Mouse (Mus musculus): ENCODE results near the gene Nrxn1. TPM values are rescaled to one million over a fixed set of nuclear protein-coding genes. Genes with fewer than 3 reads are reported as not detected.
"Not testable (repeated sequence)": the region's sequence is repeated elsewhere in the genome, so short reads cannot be mapped to it uniquely, and the experiment has no call there.

Gene Nrxn1
- polyA plus RNA-seq, 1 experiment from 2014 or later = 1.9 TPM

DNA sequence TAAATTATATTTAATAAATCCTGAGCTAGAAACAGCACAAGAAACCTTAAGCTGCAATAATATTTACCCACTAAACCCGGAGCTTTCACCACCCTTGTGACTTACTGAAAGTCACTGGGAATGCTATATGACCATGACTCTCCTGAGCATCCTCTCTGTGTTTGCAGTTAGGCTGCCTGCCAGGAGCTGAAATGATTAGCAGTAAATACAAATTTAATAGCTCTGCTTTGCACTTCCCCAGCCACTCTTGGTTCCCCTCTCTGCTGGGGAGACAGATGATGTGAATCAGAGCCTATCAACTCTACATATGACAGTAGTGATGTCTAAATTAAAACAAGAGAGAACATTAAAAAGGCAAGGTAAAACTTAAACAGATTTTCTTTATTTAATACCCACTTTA, 840.7 kb downstream of the Nrxn1 start:
- ATAC-seq (ENCODE audit: low FRiP score, low TSS enrichment) = no peak
- TF ChIP-seq EP300 (optimal IDR thresholded peaks at IDR 0.05) = no peak
- Histone ChIP-seq H3K4me2 (replicated peaks; ENCODE audit: low read depth) (no peak overlapping the region), H3K9me3 (ENCODE audit: control insufficient read depth, low read length) (no peaks in the 10 kb centered on the region), H3K36me3 (ENCODE audit: control insufficient read depth, insufficient read depth, low read length) (no peaks in the 10 kb centered on the region), H3K4me3 (ENCODE audit: low read depth, low read length) (no peak overlapping the region), H3K27ac (replicated peaks) (no peak overlapping the region), H3K9ac (ENCODE audit: low read length) (no peak overlapping the region), H3K27me3 (ENCODE audit: control insufficient read depth, insufficient read depth, low read length) (no peaks in the 10 kb centered on the region), H3K4me1 (replicated peaks; ENCODE audit: control insufficient read depth, insufficient read depth) (no peaks in the 10 kb centered on the region)
- no peak for DNase-seq (ENCODE audit: low spot score)
- WGBS = 50% methylated on average over 1 of the region's 1 CpGs

DNA sequence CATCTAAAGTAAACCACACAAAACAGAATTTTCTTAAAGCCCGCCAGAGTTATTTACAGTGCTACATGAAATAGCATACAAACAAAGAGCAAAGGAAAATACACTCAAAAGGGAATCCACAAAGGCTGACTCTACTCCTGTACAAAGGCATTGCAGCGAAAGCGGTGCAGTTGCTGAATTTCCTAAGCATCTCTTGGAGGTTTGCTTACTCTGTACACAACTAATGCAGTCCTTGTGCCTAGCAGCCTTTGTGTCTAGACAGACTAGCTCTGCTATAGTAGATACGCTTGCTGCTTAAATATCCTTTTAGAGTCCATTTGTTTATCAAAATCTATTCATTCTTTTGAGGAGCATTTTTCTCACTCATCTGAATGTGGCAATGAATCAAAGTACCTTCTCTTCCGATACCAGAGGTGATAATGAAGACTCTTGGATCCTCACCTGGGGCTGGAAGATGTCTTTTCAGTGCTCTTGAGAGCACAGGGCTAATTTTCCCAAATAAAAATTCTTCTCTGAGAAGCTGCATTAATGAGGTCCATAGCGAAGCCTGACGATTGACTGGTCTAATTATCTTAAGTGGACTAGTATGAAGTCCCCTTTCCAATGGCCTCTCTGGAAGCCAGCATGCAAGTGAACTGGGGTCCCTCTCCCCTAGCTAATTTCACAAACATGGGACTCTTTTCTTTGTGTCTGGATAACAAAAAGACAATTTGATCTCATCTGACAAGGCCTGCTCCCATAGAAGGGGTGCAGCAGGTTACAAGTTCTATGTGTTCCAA, 845.6 kb downstream of the Nrxn1 start:
- Histone ChIP-seq H3K4me3 (ENCODE audit: low read depth, low read length) (no peak overlapping the region), H3K27ac (replicated peaks) (no peak overlapping the region)
- 85% methylated on average over 7 of the region's 7 CpGs for WGBS

DNA sequence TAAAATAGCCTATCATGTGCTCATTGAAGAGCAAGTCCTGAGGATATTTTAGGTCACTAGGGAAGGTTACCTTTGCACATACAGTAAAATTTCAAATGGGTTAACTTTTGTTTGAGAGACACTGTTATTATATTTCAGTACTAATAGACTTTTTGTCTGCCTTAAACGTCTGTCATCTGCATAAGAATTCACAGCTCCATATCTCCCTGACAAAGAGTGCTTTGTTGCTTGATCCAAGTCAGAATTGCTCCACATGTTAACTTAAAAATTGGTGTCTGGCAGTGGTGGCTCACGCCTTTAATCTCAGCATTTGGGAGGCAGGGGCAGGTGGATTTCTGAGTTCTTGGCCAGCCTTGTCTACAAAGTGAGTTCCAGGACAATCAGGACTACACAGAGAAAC, 848.5 kb downstream of the Nrxn1 start:
- Histone ChIP-seq H3K36me3 (ENCODE audit: control insufficient read depth, insufficient read depth, low read length) (no peaks in the 10 kb centered on the region), H3K9ac (ENCODE audit: low read length) (no peak overlapping the region), H3K4me2 (replicated peaks; ENCODE audit: low read depth) (no peak overlapping the region), H3K9me3 (ENCODE audit: control insufficient read depth, low read length) (no peaks in the 10 kb centered on the region), H3K27me3 (ENCODE audit: control insufficient read depth, insufficient read depth, low read length) (no peaks in the 10 kb centered on the region), H3K4me3 (ENCODE audit: low read depth, low read length) (no peak overlapping the region), H3K27ac (replicated peaks) (no peak overlapping the region), H3K4me1 (replicated peaks; ENCODE audit: control insufficient read depth, insufficient read depth) (no peaks in the 10 kb centered on the region)
- TF ChIP-seq CTCF (IDR thresholded peaks at IDR 0.05; ENCODE audit: low read depth) = no peak
- no peak for TF ChIP-seq EP300 (optimal IDR thresholded peaks at IDR 0.05)
- no peak for ATAC-seq (ENCODE audit: low FRiP score, low TSS enrichment)
- WGBS = 58% methylated on average over 2 of the region's 2 CpGs
- DNase-seq (ENCODE audit: low spot score) = no peak

More for the DNA sequence above, 845.6 kb downstream of the Nrxn1 start:
- Histone ChIP-seq H3K4me2 (replicated peaks; ENCODE audit: low read depth) (no peak overlapping the region), H3K4me1 (replicated peaks; ENCODE audit: control insufficient read depth, insufficient read depth) (no peaks in the 10 kb centered on the region), H3K9me3 (ENCODE audit: control insufficient read depth, low read length) (no peaks in the 10 kb centered on the region), H3K36me3 (ENCODE audit: control insufficient read depth, insufficient read depth, low read length) (no peaks in the 10 kb centered on the region), H3K9ac (ENCODE audit: low read length) (no peak overlapping the region), H3K27me3 (ENCODE audit: control insufficient read depth, insufficient read depth, low read length) (no peaks in the 10 kb centered on the region)
- ATAC-seq (ENCODE audit: low FRiP score, low TSS enrichment) (no peak), DNase-seq (ENCODE audit: low spot score) (no peak)
- TF ChIP-seq CTCF (IDR thresholded peaks at IDR 0.05; ENCODE audit: low read depth) (no peak), EP300 (optimal IDR thresholded peaks at IDR 0.05) (no peak)

DNA sequence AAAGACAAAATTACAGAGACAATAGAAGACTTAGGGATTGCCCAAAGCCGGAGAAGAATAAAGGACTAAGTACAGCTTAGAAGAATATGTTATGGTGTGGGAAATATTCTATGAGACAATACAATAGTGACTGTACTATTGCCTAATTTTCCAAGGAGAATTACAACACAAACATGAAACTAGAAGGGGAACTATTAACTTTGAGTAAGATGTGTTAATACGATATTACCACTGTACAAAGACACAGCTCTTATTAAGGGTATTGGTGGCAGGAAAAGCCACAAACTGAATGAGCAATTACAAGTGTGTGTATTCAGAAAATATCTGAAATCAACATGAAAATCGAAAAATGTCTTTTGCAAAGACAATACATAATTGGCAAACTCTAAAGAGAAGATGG, 853.9 kb downstream of the Nrxn1 start:
- ATAC-seq (ENCODE audit: low FRiP score, low TSS enrichment) (no peak), DNase-seq (ENCODE audit: low spot score) (no peak)
- Histone ChIP-seq H3K27ac (replicated peaks) (no peak overlapping the region), H3K9ac (ENCODE audit: low read length) (no peak overlapping the region), H3K4me3 (ENCODE audit: low read depth, low read length) (no peak overlapping the region), H3K9me3 (ENCODE audit: control insufficient read depth, low read length) (no peaks in the 10 kb centered on the region), H3K4me2 (replicated peaks; ENCODE audit: low read depth) (no peak overlapping the region), H3K27me3 (ENCODE audit: control insufficient read depth, insufficient read depth, low read length) (no peaks in the 10 kb centered on the region), H3K36me3 (ENCODE audit: control insufficient read depth, insufficient read depth, low read length) (no peaks in the 10 kb centered on the region), H3K4me1 (replicated peaks; ENCODE audit: control insufficient read depth, insufficient read depth) (no peaks in the 10 kb centered on the region)
- TF ChIP-seq EP300 (optimal IDR thresholded peaks at IDR 0.05) (no peak), CTCF (IDR thresholded peaks at IDR 0.05; ENCODE audit: low read depth) (no peak)
- WGBS = 86% methylated on average over 3 of the region's 3 CpGs

DNA sequence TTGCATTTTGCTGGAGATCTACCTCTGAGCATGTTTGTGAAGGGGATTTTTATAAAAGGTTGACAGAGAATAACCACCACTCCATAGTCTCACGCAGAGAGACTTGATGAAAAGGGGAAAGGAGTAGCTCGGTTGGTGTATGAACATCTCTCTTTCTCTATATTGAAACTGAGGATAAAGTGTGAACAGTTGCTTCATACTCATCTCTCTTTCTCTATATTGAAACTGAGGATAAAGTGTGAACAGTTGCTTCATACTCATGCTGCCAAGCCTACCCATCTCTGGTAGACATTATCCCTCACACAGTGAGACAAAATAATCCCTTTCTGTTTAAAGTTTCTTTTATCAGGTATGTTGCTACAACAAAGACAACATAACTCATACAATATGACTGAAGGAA, 854.4 kb downstream of the Nrxn1 start:
- WGBS = 90% methylated on average over 2 of the region's 2 CpGs
- TF ChIP-seq CTCF (IDR thresholded peaks at IDR 0.05; ENCODE audit: low read depth) = no peak
- TF ChIP-seq EP300 (optimal IDR thresholded peaks at IDR 0.05) = no peak

DNA sequence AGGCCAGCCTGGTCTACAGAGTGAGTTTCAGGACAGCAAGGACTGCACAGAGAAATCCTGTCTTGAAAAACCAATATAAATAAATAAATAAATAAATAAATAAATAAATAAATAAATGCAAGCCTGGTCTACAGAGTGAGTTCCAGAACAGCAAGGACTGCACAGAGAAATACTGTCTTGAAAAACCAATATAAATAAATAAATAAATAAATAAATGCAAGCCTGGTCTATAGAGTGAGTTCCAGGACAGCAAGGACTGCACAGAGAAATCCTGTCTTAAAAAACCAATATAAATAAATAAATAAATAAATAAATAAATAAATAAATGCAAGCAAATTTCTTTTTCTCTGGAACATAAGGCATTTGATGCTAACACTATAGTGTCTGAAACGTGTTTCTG, 857.2 kb downstream of the Nrxn1 start:
- not testable (repeated sequence) for H3K9me3 ChIP-seq (ENCODE audit: control insufficient read depth, low read length); H3K27ac ChIP-seq (replicated peaks); ATAC-seq (ENCODE audit: low FRiP score, low TSS enrichment); DNase-seq (ENCODE audit: low spot score); H3K4me1 ChIP-seq (replicated peaks; ENCODE audit: control insufficient read depth, insufficient read depth); H3K9ac ChIP-seq (ENCODE audit: low read length); H3K4me3 ChIP-seq (ENCODE audit: low read depth, low read length); H3K27me3 ChIP-seq (ENCODE audit: control insufficient read depth, insufficient read depth, low read length); H3K4me2 ChIP-seq (replicated peaks; ENCODE audit: low read depth); H3K36me3 ChIP-seq (ENCODE audit: control insufficient read depth, insufficient read depth, low read length)
- 83% methylated on average over 1 of the region's 1 CpGs for WGBS

More for the DNA sequence above, 854.4 kb downstream of the Nrxn1 start:
- DNase-seq (ENCODE audit: low spot score) (no peak), ATAC-seq (ENCODE audit: low FRiP score, low TSS enrichment) (no peak)
- H3K27ac ChIP-seq (replicated peaks) = no peak overlapping the region
- H3K4me1 ChIP-seq (replicated peaks; ENCODE audit: control insufficient read depth, insufficient read depth) = no peaks in the 10 kb centered on the region
- no peak overlapping the region for H3K9ac ChIP-seq (ENCODE audit: low read length)
- H3K36me3 ChIP-seq (ENCODE audit: control insufficient read depth, insufficient read depth, low read length) = no peaks in the 10 kb centered on the region
- H3K4me2 ChIP-seq (replicated peaks; ENCODE audit: low read depth) = no peak overlapping the region
- H3K4me3 ChIP-seq (ENCODE audit: low read depth, low read length) = no peak overlapping the region
- no peaks in the 10 kb centered on the region for H3K9me3 ChIP-seq (ENCODE audit: control insufficient read depth, low read length)
- no peaks in the 10 kb centered on the region for H3K27me3 ChIP-seq (ENCODE audit: control insufficient read depth, insufficient read depth, low read length)
